Mouse (Mus musculus): ENCODE results near the gene Nt5dc1.

DNA sequence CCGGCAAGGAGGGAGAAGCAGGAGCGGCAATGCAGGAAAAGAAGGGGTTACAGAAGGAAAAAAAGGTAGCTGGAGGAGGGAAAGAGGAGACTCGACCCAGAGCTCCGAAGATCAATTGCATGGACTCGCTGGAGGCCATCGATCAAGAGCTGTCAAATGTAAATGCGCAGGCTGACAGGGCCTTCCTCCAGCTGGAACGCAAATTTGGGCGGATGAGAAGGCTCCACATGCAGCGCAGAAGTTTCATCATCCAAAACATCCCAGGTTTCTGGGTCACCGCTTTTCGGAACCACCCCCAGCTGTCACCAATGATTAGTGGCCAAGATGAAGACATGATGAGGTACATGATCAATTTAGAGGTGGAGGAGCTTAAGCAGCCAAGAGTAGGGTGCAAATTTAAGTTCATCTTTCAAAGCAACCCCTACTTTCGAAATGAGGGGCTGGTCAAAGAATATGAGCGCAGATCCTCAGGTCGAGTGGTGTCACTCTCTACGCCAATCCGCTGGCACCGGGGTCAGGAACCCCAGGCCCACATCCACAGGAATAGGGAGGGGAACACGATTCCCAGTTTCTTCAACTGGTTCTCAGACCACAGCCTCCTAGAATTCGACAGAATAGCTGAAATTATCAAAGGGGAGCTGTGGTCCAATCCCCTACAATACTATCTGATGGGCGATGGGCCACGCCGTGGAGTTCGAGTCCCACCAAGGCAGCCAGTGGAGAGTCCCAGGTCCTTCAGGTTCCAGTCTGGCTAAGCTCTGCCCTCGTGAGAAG is 120.2 kb downstream of the Nt5dc1 start:
- TF ChIP-seq POLR2A (IDR thresholded peaks at IDR 0.05; ENCODE audit: low read depth, low read length) (no peak), CTCF (IDR thresholded peaks at IDR 0.05; ENCODE audit: extremely low read depth, insufficient read depth, insufficient read length, insufficient replicate concordance) (no peak)

Measured in spleen, adult 2 months (tissue).